Mouse (Mus musculus) limb, embryonic 12.5 days (tissue): ENCODE results near the gene Ccdc40. TPM values are rescaled to one million over a fixed set of nuclear protein-coding genes. Genes with fewer than 3 reads are reported as not detected.
"Not testable (repeated sequence)": the region's sequence is repeated elsewhere in the genome, so short reads cannot be mapped to it uniquely, and the experiment has no call there.

ENCODE experiments used
- ATAC-seq: fragments of 200-750 bp; cut with Nextera tagmentation; 2 replicates; pipeline ENCODE4 v1.8.0; 2017; ENCODE audit warnings: low read depth, moderate TSS enrichment; ENCODE audit not compliant: insufficient number of reproducible peaks, insufficient read depth, low FRiP score, low TSS enrichment
- H3K27ac ChIP-seq: fragments of 300-500 bp; sonication (generic); 2 replicates; pipeline ENCODE4 v1.5.1; 2016; ENCODE audit warnings: mild to moderate bottlenecking, moderate library complexity
- H3K27me3 ChIP-seq: fragments of 300-500 bp; sonication (generic); 2 replicates; pipeline ENCODE4 v1.6.1; 2016; ENCODE audit warnings: mild to moderate bottlenecking, moderate library complexity
- H3K36me3 ChIP-seq: fragments of 300-500 bp; sonication (generic); 2 replicates; pipeline ENCODE4 v1.6.1; 2016; ENCODE audit warnings: mild to moderate bottlenecking, moderate library complexity
- H3K4me1 ChIP-seq: fragments of 300-500 bp; sonication (generic); replicated peaks from 2 replicates; pipeline ENCODE4 v1.6.1; 2016
- H3K4me2 ChIP-seq: fragments of 300-500 bp; sonication (generic); 2 replicates; pipeline ENCODE4 v1.6.1; 2016; ENCODE audit warnings: mild to moderate bottlenecking, moderate library complexity
- H3K4me3 ChIP-seq: fragments of 300-500 bp; sonication (generic); replicated peaks from 2 replicates; pipeline ENCODE4 v1.5.1; 2016; ENCODE audit warnings: mild to moderate bottlenecking
- H3K9ac ChIP-seq: fragments of 300-500 bp; sonication (generic); replicated peaks from 2 replicates; pipeline ENCODE4 v1.6.1; 2016; ENCODE audit warnings: mild to moderate bottlenecking, moderate library complexity
- H3K9me3 ChIP-seq: fragments of 300-500 bp; sonication (generic); 2 replicates; pipeline ENCODE4 v1.6.1; 2016; ENCODE audit warnings: mild to moderate bottlenecking, moderate library complexity
- WGBS: fragments of 180-500 bp; shearing (Covaris S2); methylation state at CpG from one replicate; pipeline ENCODE4 v1.1.7; 2016; 5-methylcytosine and 5-hydroxymethylcytosine counted together
- polyA plus RNA-seq: library from polyadenylated mRNA; unstranded; fragments of >200 nt; fragmentation: Nextera tagmentation; extraction: Ambion mirVana; gene quantifications from 2 replicates; pipeline ENCODE4 v1.2.1, GENCODE M21; 2016

Ccdc40 gene
- polyA plus RNA-seq, 1 experiment from 2014 or later = 8.8 TPM

DNA sequence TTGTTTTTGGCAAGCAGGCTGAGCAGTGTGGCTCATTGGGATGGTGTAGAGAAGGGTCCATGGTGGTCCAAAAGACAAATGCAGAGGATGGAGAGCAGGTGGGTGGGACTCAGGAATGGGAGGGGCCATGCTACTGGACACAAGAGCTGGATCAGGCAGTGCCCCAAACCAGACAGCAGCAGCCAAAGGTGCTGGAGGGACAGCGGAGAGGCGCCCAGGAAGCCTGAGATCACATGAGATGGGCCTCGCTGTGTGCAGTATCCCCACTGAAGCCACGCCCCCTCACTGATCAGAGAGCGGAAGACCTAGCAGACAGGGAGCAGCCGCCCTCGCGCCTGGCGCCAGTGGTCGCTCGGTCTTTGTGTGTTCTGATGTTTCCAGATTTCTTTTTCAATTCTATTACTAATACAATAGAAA is 9.9 kb downstream of the Ccdc40 start:
- Histone ChIP-seq H3K27ac (0 out of 2 replicates have a peak overlapping the region, but pooled peaks have one; percentile 8), H3K27me3 (no peaks in the 10 kb centered on the region), H3K9ac (no peak overlapping the region), H3K36me3 (0 out of 2 replicates have a peak, but pooled peaks cover 7% of the 10 kb centered on the region), H3K4me2 (peak overlapping the region; percentile 58), H3K4me1 (peaks cover 16% of the 10 kb centered on the region; the same call in 1 of the 2 replicates), H3K9me3 (no peaks in the 10 kb centered on the region; the same call in 1 of the 2 replicates), H3K4me3 (peak overlapping the region; percentile 31)
- ATAC-seq = peak; percentile 49; the same call in 1 of the 2 replicates
- WGBS = 15% methylated on average over 11 of the region's 11 CpGs

GRCm38 (mm10) chr11:119239480-119239879 is 11.1 kb downstream of the Ccdc40 start:
- Histone ChIP-seq H3K4me3 (no peak overlapping the region), H3K4me1 (peaks cover 16% of the 10 kb centered on the region; the same call in 1 of the 2 replicates), H3K4me2 (no peak overlapping the region), H3K27ac (no peak overlapping the region), H3K9me3 (no peaks in the 10 kb centered on the region; the same call in 1 of the 2 replicates), H3K36me3 (0 out of 2 replicates have a peak, but pooled peaks cover 7% of the 10 kb centered on the region), H3K9ac (no peak overlapping the region), H3K27me3 (no peaks in the 10 kb centered on the region)
- ATAC-seq = no peak
- WGBS = 92% methylated on average over 12 of the region's 12 CpGs

DNA sequence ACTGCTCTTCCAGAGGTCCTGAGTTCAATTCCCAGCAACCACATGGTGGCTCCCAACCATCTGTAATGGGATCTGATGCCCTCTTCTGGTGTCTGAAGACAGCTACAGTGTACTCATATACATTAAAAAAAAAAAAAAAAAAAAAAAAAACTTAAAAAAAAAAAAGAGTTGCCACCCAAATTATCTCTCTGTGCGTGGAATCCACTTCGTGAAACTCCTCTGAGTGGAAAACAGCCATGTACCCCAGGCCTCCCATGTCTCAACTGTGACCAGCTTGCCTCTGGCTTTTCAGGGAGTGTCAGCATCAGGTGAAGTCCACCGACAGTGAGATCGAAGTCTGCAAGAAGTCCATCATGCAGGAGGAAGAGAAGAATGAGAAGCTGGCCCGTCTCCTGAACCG is 17.2 kb downstream of the Ccdc40 start:
- WGBS = 92% methylated on average over 6 of the region's 6 CpGs
- H3K27ac ChIP-seq, H3K4me2 ChIP-seq, H3K27me3 ChIP-seq, H3K4me1 ChIP-seq, ATAC-seq, H3K9me3 ChIP-seq, H3K4me3 ChIP-seq, H3K36me3 ChIP-seq, H3K9ac ChIP-seq: not testable (repeated sequence)

DNA sequence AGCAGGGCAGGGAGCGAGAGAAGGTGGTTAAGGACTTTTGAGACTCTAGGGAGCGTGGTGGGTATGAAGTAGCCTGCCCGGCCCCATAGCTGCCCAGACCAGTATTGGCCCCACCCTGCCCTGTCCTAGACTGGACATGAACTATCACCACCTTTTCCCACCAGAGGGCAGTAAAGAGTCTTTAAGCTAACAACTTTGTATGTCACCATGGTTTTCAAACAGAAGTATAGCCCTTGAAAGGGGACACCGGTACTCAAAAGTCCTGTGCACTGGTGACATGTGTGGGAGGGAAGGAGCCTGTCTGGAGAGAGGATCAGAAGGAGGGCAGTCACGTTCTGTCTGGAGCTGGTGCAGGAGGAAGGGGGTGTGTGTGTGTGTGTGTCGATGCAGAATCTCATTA is 20.6 kb downstream of the Ccdc40 start:
- Histone ChIP-seq H3K27me3 (no peaks in the 10 kb centered on the region; the same call in 1 of the 2 replicates), H3K9ac (no peak overlapping the region), H3K36me3 (no peaks in the 10 kb centered on the region), H3K4me2 (no peak overlapping the region), H3K4me1 (peaks cover 34% of the 10 kb centered on the region), H3K27ac (no peak overlapping the region), H3K4me3 (no peak overlapping the region), H3K9me3 (no peaks in the 10 kb centered on the region)
- ATAC-seq = 0 out of 2 replicates have a peak, but pooled peaks have one; percentile 22
- WGBS = 27% methylated on average over 6 of the region's 6 CpGs

- H3K27ac ChIP-seq = no peak overlapping the region
- H3K36me3 ChIP-seq = no peaks in the 10 kb centered on the region
- WGBS = 26% methylated on average over 17 of the region's 17 CpGs
Measured at GRCm38 (mm10) chr11:119250998-119251397, 22.6 kb downstream of the Ccdc40 start.

DNA sequence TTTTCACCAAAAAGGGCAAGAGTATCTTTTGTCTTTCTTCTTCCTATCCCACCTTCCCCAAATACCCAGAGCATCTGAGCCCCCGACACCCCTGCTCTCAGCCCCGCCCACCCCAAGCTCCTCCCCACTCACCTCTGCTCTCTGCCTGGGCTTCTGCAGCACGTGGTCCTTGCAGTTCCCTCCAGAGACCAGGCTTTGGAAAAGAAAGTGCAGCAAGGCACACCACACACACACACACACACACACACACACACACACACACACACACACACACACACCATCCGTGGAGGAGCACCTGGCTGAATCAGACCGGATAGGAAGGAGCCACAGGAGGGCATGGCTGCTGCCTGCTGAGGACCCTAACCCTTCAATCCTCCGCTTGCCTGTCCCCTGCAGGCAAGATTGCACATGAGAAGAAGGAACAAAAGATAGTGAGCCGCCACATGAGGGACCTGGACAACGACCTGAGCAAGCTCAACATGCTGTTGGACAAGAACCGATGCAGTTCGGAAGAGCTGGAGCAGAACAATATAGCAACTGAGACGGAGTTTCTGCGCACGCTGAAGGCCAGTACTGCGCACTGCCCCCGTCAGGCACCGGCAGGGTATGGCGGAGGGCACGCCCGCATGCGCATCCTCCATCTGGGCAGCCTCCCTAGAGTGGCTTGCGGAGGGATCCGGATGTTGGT is 24.6 kb downstream of the Ccdc40 start:
- no peaks in the 10 kb centered on the region for H3K36me3 ChIP-seq
- H3K4me2 ChIP-seq = peak overlapping the region; percentile 56
- peak overlapping the region; percentile 40 for H3K9ac ChIP-seq
- H3K4me1 ChIP-seq = peaks cover 43% of the 10 kb centered on the region
- H3K9me3 ChIP-seq = no peaks in the 10 kb centered on the region
- H3K4me3 ChIP-seq = peak overlapping the region; percentile 30
- ATAC-seq = peak; percentile 69
- 6% methylated on average over 22 of the region's 22 CpGs for WGBS
- peak overlapping the region; percentile 53 for H3K27ac ChIP-seq
- no peaks in the 10 kb centered on the region; the same call in 1 of the 2 replicates for H3K27me3 ChIP-seq

More at GRCm38 (mm10) chr11:119250998-119251397, 22.6 kb downstream of the Ccdc40 start:
- H3K9ac ChIP-seq = no peak overlapping the region
- no peaks in the 10 kb centered on the region; the same call in 1 of the 2 replicates for H3K27me3 ChIP-seq
- no peak overlapping the region for H3K4me3 ChIP-seq
- H3K4me1 ChIP-seq = peaks cover 34% of the 10 kb centered on the region
- peak overlapping the region; percentile 23; the same call in 1 of the 2 replicates for H3K4me2 ChIP-seq
- no peaks in the 10 kb centered on the region for H3K9me3 ChIP-seq
- ATAC-seq = no peak

- not testable (repeated sequence) for H3K36me3 ChIP-seq, H3K4me2 ChIP-seq, H3K4me3 ChIP-seq, H3K9ac ChIP-seq, ATAC-seq, H3K27me3 ChIP-seq, H3K27ac ChIP-seq, H3K9me3 ChIP-seq
- peaks cover 29% of the 10 kb centered on the region for H3K4me1 ChIP-seq
- WGBS = 66% methylated on average over 5 of the region's 5 CpGs
Measured at GRCm38 (mm10) chr11:119256557-119256956, 28.2 kb downstream of the Ccdc40 start.

DNA sequence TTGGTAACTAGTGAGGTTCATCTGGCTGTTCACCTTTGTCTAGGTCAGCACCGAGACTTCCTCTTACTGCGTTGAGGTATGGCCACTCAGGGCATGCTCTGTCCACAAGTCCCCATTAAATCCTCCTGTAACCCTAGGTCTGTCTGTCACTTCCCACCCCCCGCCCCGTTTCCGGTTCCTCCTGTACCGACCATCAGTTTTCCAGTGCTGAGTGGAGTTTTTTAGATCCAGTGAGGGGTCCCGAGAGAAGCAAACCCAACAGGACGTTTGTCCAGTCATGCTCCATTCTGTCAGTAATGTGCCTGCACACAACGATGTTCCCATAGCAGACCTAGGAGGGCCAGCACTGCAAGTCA is 29.8 kb downstream of the Ccdc40 start:
- 60% methylated on average over 9 of the region's 9 CpGs for WGBS
- 0 out of 2 replicates have a peak, but pooled peaks have one; percentile 58 for ATAC-seq
- H3K36me3 ChIP-seq = no peaks in the 10 kb centered on the region
- peak overlapping the region; percentile 37; the same call in 1 of the 2 replicates for H3K9ac ChIP-seq
- H3K4me2 ChIP-seq = peak overlapping the region; percentile 53
- H3K27me3 ChIP-seq = no peaks in the 10 kb centered on the region
- peak overlapping the region; percentile 50 for H3K27ac ChIP-seq
- no peaks in the 10 kb centered on the region for H3K9me3 ChIP-seq
- peak overlapping the region; percentile 26 for H3K4me3 ChIP-seq
- H3K4me1 ChIP-seq = peaks cover 13% of the 10 kb centered on the region

DNA sequence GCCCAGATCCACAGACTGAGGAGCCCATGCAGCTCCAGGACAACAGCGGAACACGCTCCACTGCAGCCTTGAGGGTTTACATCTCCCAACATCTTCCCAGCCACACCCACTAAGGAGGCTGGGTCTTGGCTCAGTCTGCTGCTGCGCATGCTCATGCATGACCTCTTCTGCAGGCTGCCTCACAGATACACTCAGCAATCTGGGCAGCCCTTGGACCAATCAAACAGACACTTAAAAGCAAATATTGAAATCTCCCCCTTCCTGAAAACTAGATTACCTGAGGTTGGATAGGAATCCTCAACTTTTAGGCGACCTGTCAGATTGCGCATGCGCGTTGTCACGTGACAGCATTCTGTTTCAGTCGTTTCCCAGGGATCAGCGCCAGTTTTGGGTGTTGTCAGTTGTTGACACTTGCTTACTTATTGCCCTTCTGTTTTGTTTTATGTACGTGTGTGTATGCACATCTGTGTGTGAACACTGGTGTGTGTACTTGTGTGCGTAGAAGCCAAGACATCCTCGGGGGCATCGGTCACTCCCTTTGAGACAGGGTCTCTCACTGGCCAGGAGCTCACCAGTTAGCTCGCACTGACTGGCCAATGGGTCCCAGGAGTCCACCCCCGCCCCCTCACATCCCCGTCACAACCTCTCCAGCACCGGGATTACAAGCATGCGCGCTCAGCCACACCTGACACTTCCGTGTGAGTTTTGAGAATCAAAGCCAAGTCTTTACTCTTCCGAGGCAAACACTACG is 30.4 kb downstream of the Ccdc40 start:
- 65% methylated on average over 23 of the region's 23 CpGs for WGBS
- no peaks in the 10 kb centered on the region for H3K9me3 ChIP-seq
- no peaks in the 10 kb centered on the region for H3K36me3 ChIP-seq
- peak overlapping the region; percentile 26 for H3K4me3 ChIP-seq
- no peaks in the 10 kb centered on the region for H3K27me3 ChIP-seq
- peaks cover 9% of the 10 kb centered on the region for H3K4me1 ChIP-seq
- H3K27ac ChIP-seq = peak overlapping the region; percentile 50
- H3K4me2 ChIP-seq = peak overlapping the region; percentile 53
- ATAC-seq = no peak
- peak overlapping the region; percentile 37; the same call in 1 of the 2 replicates for H3K9ac ChIP-seq

DNA sequence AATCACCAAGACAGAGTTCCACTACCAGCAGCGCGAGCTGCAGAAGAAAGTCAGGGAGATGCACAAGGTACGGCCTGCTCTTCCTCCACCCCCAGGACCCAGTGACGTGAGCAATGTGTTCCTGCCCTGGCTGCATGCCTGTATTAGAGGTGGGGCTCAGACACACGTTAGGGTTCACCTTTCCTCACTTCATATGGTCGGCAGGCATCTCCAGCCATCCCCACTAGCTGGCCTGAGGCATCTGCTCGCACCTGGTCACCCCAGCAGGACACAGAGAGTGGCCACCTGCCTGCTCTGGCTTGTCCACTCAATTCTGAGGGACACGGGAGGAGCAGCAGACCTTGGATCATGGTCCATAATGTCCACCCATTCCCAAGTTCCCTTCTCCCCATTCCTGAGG is 31.6 kb downstream of the Ccdc40 start:
- H3K4me3 ChIP-seq = no peak overlapping the region
- H3K9ac ChIP-seq = no peak overlapping the region
- no peaks in the 10 kb centered on the region for H3K27me3 ChIP-seq
- H3K27ac ChIP-seq = no peak overlapping the region
- 80% methylated on average over 8 of the region's 8 CpGs for WGBS
- no peaks in the 10 kb centered on the region for H3K9me3 ChIP-seq
- no peaks in the 10 kb centered on the region; the same call in 1 of the 2 replicates for H3K36me3 ChIP-seq
- no peak for ATAC-seq
- H3K4me2 ChIP-seq = no peak overlapping the region
- peaks cover 9% of the 10 kb centered on the region for H3K4me1 ChIP-seq

- H3K36me3 ChIP-seq = no peaks in the 10 kb centered on the region; the same call in 1 of the 2 replicates
- WGBS = 89% methylated on average over 13 of the region's 13 CpGs
- H3K27me3 ChIP-seq = no peaks in the 10 kb centered on the region
- no peaks in the 10 kb centered on the region for H3K9me3 ChIP-seq
- ATAC-seq = no peak
- H3K27ac ChIP-seq = no peak overlapping the region
- H3K4me2 ChIP-seq = no peak overlapping the region
- H3K9ac ChIP-seq = no peak overlapping the region
- peaks cover 15% of the 10 kb centered on the region for H3K4me1 ChIP-seq
- H3K4me3 ChIP-seq = no peak overlapping the region
Measured at GRCm38 (mm10) chr11:119264413-119264812, 36.0 kb downstream of the Ccdc40 start.
